Mouse (Mus musculus): ENCODE results near the gene Gm20219. TPM values are rescaled to one million over a fixed set of nuclear protein-coding genes. Genes with fewer than 3 reads are reported as not detected.

The Gm20219 gene
- polyA plus RNA-seq, 1 experiment from 2014 or later: 1.2 TPM

DNA sequence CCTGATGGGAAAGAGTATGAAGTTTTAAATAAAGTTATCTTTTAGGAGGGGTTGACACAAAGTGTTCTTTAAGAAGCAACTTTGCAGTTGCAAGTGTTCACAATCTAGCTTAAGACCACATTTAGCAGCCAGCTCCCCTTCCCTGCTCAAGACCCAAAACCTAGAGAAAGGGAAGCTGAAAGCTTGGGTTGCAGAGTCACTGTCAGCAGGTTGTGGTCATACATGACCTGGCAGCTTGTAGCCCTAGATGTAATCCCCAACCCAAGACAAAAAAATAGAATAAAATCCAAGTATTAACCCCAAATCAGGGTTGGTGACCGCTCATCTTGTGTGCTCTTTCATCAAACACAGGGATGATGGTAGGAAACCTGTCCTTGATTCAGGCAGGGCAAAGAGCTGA is 28.9 kb upstream of the Gm20219 start:
- peaks cover 69% of the 10 kb centered on the region for H3K36me3 ChIP-seq (ENCODE audit: poor library complexity, severe bottlenecking)
- WGBS: 72% methylated on average over 1 of the region's 1 CpGs
- no peak for ATAC-seq
- peaks cover 52% of the 10 kb centered on the region for H3K4me1 ChIP-seq
- H3K4me3 ChIP-seq: peak overlapping the region; percentile 61
- H3K27me3 ChIP-seq: no peaks in the 10 kb centered on the region
- H3K4me2 ChIP-seq: peak overlapping the region; percentile 86
- 0 out of 2 replicates have a peak overlapping the region, but pooled peaks have one; percentile 93 for H3K27ac ChIP-seq
- H3K9me3 ChIP-seq (replicated peaks): no peaks in the 10 kb centered on the region
- H3K9ac ChIP-seq: peak overlapping the region; percentile 89

GRCm38 (mm10) chr17:56572939-56573338 is 18.8 kb upstream of the Gm20219 start:
- Histone ChIP-seq H3K27me3 (no peaks in the 10 kb centered on the region), H3K9ac (no peak overlapping the region), H3K36me3 (ENCODE audit: poor library complexity, severe bottlenecking) (peaks cover 95% of the 10 kb centered on the region), H3K27ac (no peak overlapping the region), H3K4me2 (no peak overlapping the region), H3K4me1 (peaks cover 6% of the 10 kb centered on the region; the same call in 1 of the 2 replicates), H3K9me3 (replicated peaks) (no peaks in the 10 kb centered on the region), H3K4me3 (no peak overlapping the region)
- 94% methylated on average over 3 of the region's 3 CpGs for WGBS
- ATAC-seq: no peak

GRCm38 (mm10) chr17:56572154-56572553 is 18.0 kb upstream of the Gm20219 start:
- H3K4me3 ChIP-seq: no peak overlapping the region
- H3K4me1 ChIP-seq: peaks cover 6% of the 10 kb centered on the region; the same call in 1 of the 2 replicates
- WGBS: 34% methylated on average over 1 of the region's 1 CpGs
- no peaks in the 10 kb centered on the region for H3K9me3 ChIP-seq (replicated peaks)
- H3K4me2 ChIP-seq: no peak overlapping the region
- H3K36me3 ChIP-seq (ENCODE audit: poor library complexity, severe bottlenecking): peaks cover 95% of the 10 kb centered on the region
- ATAC-seq: no peak; the same call in 1 of the 2 replicates
- H3K9ac ChIP-seq: no peak overlapping the region
- no peaks in the 10 kb centered on the region for H3K27me3 ChIP-seq
- no peak overlapping the region for H3K27ac ChIP-seq

- Histone ChIP-seq H3K9me3 (replicated peaks) (no peaks in the 10 kb centered on the region), H3K4me1 (peaks cover 6% of the 10 kb centered on the region; the same call in 1 of the 2 replicates), H3K4me3 (no peak overlapping the region), H3K36me3 (ENCODE audit: poor library complexity, severe bottlenecking) (peaks cover 98% of the 10 kb centered on the region), H3K4me2 (no peak overlapping the region), H3K27ac (no peak overlapping the region), H3K9ac (no peak overlapping the region), H3K27me3 (no peaks in the 10 kb centered on the region)
- whole genome bisulfite sequencing: 92% methylated on average over 4 of the region's 4 CpGs
- no peak for ATAC-seq
Measured at GRCm38 (mm10) chr17:56570287-56570686, 16.1 kb upstream of the Gm20219 start.

GRCm38 (mm10) chr17:56567370-56567769 is 13.2 kb upstream of the Gm20219 start:
- Histone ChIP-seq H3K4me3 (no peak overlapping the region), H3K9me3 (replicated peaks) (no peaks in the 10 kb centered on the region), H3K27me3 (no peaks in the 10 kb centered on the region), H3K36me3 (ENCODE audit: poor library complexity, severe bottlenecking) (peaks cover 100% of the 10 kb centered on the region), H3K9ac (no peak overlapping the region), H3K4me2 (no peak overlapping the region), H3K4me1 (peaks cover 2% of the 10 kb centered on the region; the same call in 1 of the 2 replicates), H3K27ac (no peak overlapping the region)
- 96% methylated on average over 4 of the region's 4 CpGs for WGBS
- ATAC-seq: no peak

- WGBS: 93% methylated on average over 5 of the region's 5 CpGs
- Histone ChIP-seq H3K4me1 (no peaks in the 10 kb centered on the region), H3K27me3 (no peaks in the 10 kb centered on the region), H3K4me3 (no peak overlapping the region), H3K4me2 (no peak overlapping the region), H3K9me3 (replicated peaks) (no peaks in the 10 kb centered on the region), H3K9ac (no peak overlapping the region), H3K36me3 (ENCODE audit: poor library complexity, severe bottlenecking) (peaks cover 100% of the 10 kb centered on the region), H3K27ac (no peak overlapping the region)
- ATAC-seq: no peak
Measured at GRCm38 (mm10) chr17:56566918-56567317, 12.7 kb upstream of the Gm20219 start.

DNA sequence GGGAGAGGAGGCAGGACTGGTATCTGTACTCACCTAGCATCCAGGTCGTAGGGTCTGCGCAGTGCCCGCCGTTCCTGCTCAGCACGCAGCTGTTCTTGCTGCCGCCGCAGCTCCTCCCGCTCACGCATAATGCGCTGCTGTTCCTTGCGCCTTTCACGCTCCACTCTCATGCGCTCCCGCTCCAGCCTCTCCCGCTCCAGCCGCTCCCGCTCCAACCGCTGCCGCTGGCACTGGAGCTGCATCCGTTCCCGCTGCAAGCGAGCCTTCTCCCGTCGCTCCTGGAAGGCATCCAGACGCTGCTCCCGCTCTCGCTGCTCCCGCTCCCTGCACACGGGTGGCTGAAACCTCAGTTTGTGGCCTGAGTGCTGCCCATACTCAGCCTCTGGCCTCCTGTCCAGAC is 12.1 kb upstream of the Gm20219 start:
- Histone ChIP-seq H3K36me3 (ENCODE audit: poor library complexity, severe bottlenecking) (peaks cover 100% of the 10 kb centered on the region), H3K27me3 (no peaks in the 10 kb centered on the region), H3K9me3 (replicated peaks) (no peaks in the 10 kb centered on the region), H3K4me2 (no peak overlapping the region), H3K9ac (no peak overlapping the region), H3K4me1 (no peaks in the 10 kb centered on the region), H3K27ac (no peak overlapping the region), H3K4me3 (no peak overlapping the region)
- WGBS: 93% methylated on average over 29 of the region's 29 CpGs
- no peak for ATAC-seq

DNA sequence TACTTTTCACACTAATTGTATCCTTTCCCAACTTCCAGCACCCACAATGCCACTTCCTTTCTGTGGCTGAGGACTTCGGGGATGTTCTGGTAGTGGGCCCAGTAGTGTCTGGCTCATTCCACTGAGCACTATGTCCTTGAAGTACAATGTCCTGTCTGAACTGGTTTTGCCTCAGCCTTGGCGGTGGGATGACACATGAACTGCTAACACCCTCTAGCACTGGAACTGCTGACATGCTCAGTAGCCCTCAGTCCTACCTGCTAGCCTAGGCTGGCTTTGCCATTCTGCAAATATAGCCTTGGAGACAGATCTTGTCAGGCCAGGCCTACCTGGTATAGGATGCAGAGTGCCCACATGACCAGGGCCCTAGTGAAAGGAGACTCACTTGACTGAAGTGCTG is 7.7 kb upstream of the Gm20219 start:
- Histone ChIP-seq H3K4me3 (no peak overlapping the region), H3K9ac (0 out of 2 replicates have a peak overlapping the region, but pooled peaks have one; percentile 23), H3K4me1 (no peaks in the 10 kb centered on the region), H3K4me2 (no peak overlapping the region), H3K36me3 (ENCODE audit: poor library complexity, severe bottlenecking) (peaks cover 60% of the 10 kb centered on the region), H3K9me3 (replicated peaks) (no peaks in the 10 kb centered on the region), H3K27me3 (no peaks in the 10 kb centered on the region), H3K27ac (no peak overlapping the region)
- 98% methylated on average over 2 of the region's 2 CpGs for WGBS
- no peak for ATAC-seq

GRCm38 (mm10) chr17:56560131-56560530 is 5.9 kb upstream of the Gm20219 start:
- Histone ChIP-seq H3K4me3 (no peak overlapping the region), H3K4me1 (no peaks in the 10 kb centered on the region), H3K27me3 (no peaks in the 10 kb centered on the region), H3K27ac (no peak overlapping the region), H3K9ac (no peak overlapping the region), H3K9me3 (replicated peaks) (no peaks in the 10 kb centered on the region), H3K36me3 (ENCODE audit: poor library complexity, severe bottlenecking) (peaks cover 42% of the 10 kb centered on the region), H3K4me2 (no peak overlapping the region)
- WGBS: 80% methylated on average over 1 of the region's 1 CpGs
- no peak for ATAC-seq

DNA sequence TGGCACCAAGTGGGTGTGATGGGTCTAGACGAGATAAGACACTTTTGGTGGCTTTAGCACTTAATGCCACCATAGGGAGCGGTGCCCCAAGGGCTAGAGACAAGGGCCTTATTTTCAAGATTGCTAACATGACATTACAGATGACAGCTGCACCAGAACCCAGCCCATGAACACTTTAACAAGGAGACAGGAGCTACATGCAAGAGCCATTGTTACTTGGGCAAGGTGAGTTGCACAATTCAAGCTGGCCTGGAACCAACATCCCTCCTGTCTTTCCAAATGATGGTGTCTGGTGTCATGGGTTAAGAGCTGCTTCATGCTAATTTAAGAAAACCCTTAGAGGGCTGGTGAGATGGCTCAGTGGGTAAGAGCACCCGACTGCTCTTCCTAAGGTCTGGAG is 5.2 kb upstream of the Gm20219 start:
- no peak; the same call in 1 of the 2 replicates for ATAC-seq
- no peaks in the 10 kb centered on the region for H3K9me3 ChIP-seq (replicated peaks)
- no peaks in the 10 kb centered on the region for H3K4me1 ChIP-seq
- H3K27ac ChIP-seq: peak overlapping the region; percentile 10; the same call in 1 of the 2 replicates
- H3K27me3 ChIP-seq: no peaks in the 10 kb centered on the region
- no peak overlapping the region for H3K4me2 ChIP-seq
- H3K4me3 ChIP-seq: no peak overlapping the region
- no peak overlapping the region for H3K9ac ChIP-seq
- H3K36me3 ChIP-seq (ENCODE audit: poor library complexity, severe bottlenecking): peaks cover 35% of the 10 kb centered on the region
- 78% methylated on average over 3 of the region's 3 CpGs for WGBS

- no peaks in the 10 kb centered on the region for H3K9me3 ChIP-seq (replicated peaks)
- ATAC-seq: peak; percentile 78
- no peaks in the 10 kb centered on the region for H3K27me3 ChIP-seq
- H3K4me1 ChIP-seq: no peaks in the 10 kb centered on the region
- H3K9ac ChIP-seq: no peak overlapping the region
- H3K4me3 ChIP-seq: no peak overlapping the region
- H3K36me3 ChIP-seq (ENCODE audit: poor library complexity, severe bottlenecking): peaks cover 25% of the 10 kb centered on the region
- H3K4me2 ChIP-seq: no peak overlapping the region
- no peak overlapping the region; the same call in 1 of the 2 replicates for H3K27ac ChIP-seq
- WGBS: 25% methylated on average over 3 of the region's 3 CpGs
Measured at GRCm38 (mm10) chr17:56558448-56558847, 4.3 kb upstream of the Gm20219 start.

- peak overlapping the region; percentile 22; the same call in 1 of the 2 replicates for H3K9ac ChIP-seq
- peak overlapping the region; percentile 19 for H3K4me2 ChIP-seq
- H3K9me3 ChIP-seq (replicated peaks): no peaks in the 10 kb centered on the region
- no peaks in the 10 kb centered on the region for H3K36me3 ChIP-seq (ENCODE audit: poor library complexity, severe bottlenecking)
- H3K4me3 ChIP-seq: no peak overlapping the region
- peak overlapping the region; percentile 99 for H3K27ac ChIP-seq
- WGBS: 58% methylated on average over 5 of the region's 5 CpGs
- no peaks in the 10 kb centered on the region for H3K27me3 ChIP-seq
- peaks cover 41% of the 10 kb centered on the region for H3K4me1 ChIP-seq
- ATAC-seq: peak; percentile 52
Measured at GRCm38 (mm10) chr17:56552781-56553363, 1.3 kb downstream of the Gm20219 start.
